Mouse (Mus musculus): Measurements from ENCODE around the gene Cfd.
"Not testable (repeated sequence)": the region's sequence is repeated elsewhere in the genome, so short reads cannot be mapped to it uniquely, and the experiment has no call there.

Cfd gene

DNA sequence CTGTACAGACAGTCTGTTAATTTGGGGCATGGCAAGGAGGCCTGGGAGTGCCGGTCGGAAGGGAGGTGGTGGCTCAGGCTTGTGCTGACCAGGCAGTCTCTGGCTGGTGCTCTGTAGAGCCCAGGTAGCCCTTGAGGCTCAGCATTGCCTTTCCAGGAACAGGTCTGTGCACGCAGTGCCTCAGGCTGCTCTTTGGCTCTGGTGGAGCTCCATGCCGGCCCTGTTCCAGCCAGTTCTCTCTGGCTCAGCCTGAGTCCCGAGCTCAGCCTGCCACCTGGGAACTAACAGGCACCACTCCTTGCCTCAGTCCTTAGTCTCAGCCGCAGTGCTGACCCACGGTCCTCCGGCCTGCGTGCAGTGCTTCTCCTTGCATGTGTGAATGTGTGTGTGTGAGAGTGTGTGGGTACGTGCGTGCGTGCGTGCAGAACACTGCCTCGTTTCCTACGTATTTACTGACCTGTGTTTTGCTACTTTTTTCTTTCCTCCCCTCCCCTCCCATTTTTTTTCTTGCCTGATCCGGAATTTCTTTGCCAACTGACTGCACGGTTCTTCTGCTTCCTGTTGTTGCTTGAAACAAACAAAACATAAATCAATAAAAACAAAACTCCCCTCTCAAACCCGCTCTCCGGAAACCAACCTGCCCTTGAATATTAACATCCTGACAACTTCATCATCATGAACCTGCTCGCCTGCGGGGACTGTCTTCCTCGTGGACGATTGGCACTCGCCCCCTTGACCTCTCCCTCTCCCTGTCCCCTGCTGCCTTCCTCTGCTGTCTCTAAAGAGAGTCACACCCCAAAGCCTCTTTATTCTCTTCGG, 29.2 kb upstream of the Cfd start:
- DNase-seq (ENCODE audit: low read depth) = no peak

DNA sequence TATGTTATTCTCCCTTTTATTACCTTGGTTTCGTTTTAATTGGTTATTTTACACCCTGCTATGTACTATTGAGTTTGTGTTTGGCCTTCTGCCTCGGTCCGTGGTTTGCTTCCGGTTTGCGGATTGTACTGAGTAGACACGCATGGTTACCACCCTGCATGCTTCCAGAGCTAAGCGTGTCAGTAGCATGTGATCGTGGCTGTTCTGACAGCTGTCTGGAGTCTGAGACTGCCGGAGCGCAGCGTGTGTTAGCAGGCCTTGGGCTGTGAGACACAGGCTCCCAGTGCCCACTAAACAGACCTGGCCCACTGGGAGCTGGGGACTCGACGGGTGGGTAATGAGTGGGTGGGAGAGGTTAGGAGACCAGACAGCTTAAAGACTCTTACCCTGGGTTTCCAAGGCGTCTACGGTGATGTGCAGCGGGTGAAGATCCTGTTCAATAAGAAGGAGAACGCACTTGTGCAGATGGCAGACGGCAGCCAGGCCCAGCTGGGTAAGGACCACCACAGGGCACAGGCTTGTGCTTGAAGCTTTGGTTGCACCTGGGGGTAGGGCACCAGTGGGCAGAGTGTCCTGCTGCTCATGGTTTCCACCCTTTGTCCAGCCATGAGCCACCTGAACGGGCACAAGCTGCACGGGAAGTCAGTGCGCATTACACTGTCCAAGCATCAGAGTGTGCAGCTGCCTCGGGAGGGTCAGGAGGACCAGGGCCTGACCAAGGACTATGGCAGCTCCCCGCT, 28.4 kb upstream of the Cfd start:
- no peak for DNase-seq (ENCODE audit: low read depth)

DNA sequence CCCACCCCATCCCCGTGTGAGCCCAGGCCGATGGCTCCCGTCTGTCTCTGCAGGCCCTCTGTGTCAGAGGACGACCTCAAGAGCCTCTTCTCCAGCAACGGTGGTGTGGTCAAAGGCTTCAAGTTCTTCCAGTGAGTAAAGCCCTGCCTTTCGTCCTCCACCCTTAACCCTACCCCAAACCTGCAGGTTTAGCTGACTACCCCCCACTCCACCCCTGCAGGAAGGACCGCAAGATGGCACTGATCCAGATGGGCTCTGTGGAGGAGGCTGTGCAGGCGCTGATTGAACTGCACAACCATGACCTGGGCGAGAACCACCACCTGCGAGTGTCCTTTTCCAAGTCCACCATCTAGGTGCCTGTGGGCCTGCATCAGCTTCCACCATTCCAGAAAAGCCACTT, 27.7 kb upstream of the Cfd start:
- DNase-seq (ENCODE audit: low read depth) = no peak

DNA sequence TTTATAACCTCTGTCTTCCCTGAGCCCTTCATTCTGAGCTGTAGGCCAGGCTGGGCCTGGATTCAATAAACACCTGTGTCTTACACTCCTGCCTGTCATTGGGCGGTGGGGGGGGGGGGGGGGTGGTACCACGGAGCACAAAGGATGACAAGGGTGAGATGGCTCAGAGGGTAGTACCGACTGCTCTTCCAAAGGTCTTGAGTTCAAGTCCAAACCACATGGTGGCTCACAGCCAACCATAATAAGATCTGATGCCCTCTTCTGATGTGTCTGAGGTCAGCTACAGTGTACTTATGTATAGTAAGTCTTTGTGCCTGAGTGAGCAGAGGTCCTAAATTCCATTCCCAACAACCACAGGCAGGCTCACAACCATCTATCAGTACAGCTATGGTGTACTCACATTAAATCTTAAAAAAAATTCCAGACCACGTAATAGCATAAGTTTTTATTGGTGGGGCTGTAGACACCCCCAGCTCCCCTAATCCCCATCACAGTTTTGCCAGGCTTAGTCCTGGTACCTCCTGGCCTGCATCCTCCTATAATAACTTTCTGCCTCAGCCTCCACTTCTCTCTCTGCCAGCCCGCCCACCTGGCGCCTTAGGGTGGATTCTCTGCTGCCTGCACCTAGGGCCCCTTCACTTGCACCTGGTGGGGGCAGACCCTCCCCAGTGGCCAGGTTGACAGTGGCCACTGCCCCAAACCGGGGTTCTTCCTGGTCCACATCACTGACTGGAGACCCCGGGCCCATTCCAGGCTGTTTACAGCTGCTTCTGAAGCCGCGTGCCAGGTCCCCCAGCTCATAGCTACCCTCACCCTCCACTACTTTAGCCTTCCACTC, 26.1 kb upstream of the Cfd start:
- DNase-seq (ENCODE audit: low read depth) = no peak

DNA sequence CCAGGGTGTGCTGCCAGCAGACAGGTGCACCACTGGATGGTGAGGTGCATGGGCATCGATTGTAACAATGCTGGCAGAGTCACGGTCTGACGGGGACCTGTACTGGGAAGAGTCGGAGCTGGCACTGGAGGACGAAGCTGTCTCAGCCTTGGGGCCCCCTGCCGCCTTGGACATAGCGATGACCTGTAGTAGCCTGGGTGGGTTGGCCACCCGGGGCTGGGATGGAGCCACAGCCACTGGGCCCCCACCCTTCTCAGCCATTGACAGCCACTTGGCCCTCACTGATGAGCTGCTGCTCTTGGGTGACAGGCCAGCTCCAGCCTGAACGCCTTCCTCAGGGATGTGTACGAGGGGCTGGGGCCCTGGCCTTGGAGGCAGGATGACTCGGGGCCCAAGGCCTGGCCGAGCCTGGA, 25.5 kb upstream of the Cfd start:
- no peak for DNase-seq (ENCODE audit: low read depth)

DNA sequence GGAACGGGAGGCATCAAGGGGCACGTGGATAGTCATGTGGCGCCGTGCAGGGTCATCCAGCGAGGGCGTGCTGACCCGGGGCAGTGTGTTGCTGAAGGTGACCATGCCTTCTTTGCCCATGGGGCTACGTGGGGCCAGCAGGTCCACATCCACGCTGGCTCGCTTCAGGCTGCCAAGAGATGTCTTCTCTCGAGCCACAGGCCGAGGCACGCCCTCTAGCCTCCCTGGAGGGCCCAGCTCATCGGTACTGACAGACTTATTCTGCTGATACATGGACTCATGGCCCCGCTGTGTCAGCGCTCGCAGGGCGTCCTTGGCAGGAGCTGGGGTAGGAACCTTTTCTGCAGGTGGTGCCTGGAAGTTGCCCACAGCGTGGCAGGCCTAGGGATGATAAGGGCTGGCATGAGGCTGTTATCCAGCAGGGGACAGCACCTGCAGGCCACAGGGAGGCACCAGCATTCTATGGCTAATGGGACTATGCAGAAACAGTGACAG, 24.8 kb upstream of the Cfd start:
- DNase-seq (ENCODE audit: low read depth) = no peak

DNA sequence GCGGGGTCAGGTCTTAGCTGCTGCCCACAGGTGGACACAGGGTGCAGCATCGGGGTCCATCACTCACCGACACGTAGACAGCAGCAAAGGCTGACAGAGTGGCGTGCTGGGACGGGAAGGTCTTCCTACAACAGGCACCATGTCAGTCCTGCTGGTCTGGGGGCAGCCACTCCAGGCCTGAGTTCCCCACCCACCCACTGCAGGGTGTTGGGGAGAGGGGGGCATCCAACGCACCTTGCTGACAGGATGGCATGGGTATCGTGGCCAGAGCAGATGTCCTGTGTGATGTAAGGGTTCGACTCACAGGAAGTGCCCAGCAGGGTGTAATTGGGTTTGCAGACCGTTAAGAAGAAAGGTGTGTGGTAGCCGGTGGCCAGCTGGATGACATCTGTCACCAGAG, 24.1 kb upstream of the Cfd start:
- no peak for DNase-seq (ENCODE audit: low read depth)

DNA sequence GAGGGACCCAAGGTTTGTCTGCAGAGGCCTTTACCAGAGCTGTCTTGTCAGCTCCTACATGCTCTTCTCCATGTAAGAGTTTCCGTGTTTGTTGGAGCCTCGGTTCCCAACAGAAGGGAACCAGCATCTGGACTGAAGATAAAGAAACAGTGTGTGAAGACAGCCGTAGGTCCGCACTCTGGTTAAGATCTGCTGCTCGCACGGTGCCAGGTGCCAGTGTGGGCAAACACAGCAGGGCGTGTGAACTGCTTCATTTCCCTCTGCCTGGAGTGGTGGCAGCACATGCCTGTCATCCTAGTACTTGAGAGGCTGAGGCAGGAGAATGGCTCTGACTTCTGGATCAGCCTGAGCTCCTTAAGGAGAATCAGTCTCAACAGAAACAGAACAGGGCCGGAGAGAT, 18.8 kb upstream of the Cfd start:
- DNase-seq (ENCODE audit: low read depth) = no peak

DNA sequence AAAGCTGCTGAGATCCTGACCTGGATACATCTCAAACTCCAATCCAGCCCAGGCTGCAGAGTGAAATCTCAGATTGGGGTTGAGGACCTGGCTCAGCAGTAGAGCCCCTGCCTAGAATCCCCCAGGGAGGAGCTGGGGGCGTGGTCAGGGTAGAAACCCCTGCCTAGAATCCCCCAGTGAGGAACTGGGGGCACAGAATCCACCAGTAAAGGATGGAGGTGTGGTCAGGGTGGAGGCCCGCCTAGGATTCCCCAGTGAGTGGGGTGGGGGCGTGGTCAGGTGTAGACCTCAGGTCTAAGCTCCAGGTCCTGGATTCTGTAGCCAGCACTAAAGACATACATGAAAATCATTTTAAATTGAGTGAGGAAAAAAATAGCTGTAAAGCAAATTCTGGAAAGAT, 17.8 kb upstream of the Cfd start:
- no peak for DNase-seq (ENCODE audit: low read depth)

DNA sequence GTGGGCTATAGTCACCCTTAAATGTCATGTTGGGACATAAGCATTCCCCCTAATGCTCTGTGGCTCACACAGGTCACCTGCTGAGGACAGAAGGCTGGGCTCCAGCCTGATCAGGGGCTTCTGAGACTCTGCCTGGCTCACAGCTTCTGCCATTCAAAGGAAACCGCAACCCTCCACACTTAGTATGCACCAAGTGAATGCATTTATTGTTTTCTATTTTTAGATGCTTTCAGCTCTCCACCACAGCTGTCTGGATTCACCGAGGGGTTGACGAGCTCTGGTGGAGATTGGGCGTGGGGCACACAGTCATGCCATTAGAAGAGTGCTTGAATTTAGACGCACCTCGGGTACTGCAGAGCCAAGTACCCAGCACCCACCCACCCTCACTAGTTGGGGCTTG, 17.3 kb upstream of the Cfd start:
- DNase-seq (ENCODE audit: low read depth) = no peak

DNA sequence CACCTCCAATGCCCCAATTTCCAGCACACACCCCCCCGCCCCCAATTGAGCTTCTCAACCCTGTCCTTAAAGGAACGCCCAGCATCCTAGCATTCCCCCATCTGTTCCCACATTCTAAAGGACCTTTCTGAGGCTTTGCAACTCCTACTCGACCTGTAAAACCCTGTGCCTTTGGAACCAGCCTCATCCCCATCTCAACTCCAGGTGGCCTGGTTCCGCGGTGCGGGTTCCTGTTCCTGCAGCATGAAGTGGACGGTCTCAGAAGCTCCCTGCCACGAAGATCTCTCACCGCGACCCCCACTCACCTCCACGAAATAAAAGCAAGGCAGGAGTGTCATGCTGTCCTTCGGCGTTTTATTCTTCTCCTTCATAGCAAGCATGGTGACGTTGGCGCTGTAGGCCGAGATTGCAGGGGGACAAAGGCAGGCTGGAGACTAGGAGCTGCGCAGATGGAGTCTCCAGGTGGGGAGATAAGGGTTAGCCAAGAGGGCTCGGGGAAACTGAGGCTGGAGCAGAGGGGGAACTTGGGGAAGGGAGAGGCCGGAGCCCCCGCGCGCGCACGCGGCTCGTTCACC, 16.9 kb upstream of the Cfd start:
- DNase-seq (ENCODE audit: low read depth) = no peak

DNA sequence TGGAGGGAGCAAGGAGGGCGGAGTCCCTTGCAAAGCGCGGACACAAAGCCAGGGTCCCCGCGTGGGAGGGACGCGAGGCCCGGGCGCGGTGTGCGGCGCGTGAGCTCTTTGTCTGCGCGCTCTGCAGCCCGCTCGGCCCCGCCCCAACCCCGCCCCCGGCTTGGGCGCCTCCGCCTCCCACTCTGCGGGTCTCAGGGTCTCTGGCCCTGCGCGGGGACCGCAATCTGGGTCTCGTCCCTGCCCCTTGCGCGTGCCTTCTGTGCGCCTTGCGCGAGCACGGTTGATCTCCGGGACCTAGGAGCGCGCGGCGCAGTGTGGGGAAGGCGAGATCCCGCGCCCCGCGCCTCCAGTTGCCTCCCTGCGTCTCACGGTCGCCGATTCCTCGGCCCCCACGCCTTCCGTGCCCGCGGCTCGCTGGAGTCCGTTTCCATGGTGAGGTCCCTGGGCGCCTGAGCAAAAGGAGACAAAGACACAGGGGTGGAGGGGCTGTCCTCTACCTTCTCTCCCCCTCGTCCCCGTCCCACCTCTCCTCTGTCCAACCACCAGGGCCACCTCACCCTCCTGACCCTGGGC, 16.3 kb upstream of the Cfd start, which contains the start of the genes Prtn3 and Plppr3:
Prtn3 (plus strand) TSS at position 187 of the 573 bp plus-strand sequence.
Plppr3 (minus strand) TSS at position 345 of the 573 bp plus-strand sequence.
- DNase-seq (ENCODE audit: low read depth) = no peak

DNA sequence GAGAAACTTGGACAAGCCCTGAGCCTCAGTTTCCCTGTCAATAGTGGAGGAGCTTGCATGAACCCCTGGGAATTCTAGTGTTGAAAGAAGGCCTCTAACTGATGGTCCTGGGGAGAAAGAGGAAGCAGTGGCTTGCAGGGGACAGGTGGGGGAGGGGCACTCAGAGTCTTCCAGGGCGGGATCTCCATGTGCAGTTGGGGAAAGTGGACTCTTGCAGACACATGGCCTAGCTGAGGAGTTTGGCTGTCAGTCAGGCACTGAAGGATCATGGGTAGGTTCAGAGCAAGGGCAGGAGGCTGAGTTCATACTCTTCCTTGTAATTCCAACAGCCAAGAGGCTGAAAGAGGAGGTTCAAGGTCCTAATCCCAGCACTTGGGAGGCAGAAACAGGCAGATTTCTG, 13.5 kb upstream of the Cfd start:
- DNase-seq (ENCODE audit: low read depth) = no peak

DNA sequence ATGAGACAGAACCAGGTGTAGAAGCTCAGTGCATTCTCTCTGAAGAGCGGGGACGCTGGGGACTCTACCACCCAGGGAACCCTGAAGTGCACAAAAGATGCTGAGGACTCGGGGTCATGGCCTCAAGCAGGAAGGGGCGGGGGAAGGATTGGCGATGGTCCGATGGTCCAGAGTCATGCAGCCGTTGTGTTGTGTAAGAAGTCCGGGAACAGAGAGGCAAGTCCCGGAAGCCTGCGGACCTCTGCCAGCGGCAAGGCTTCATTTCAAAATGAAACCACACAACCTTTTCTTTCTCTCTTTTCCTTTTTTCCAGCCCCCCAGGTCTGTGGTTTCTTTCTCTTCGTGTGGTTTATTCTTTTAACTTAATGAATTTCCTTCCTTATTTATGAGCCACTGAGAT, 12.9 kb upstream of the Cfd start:
- DNase-seq (ENCODE audit: low read depth) = no peak

DNA sequence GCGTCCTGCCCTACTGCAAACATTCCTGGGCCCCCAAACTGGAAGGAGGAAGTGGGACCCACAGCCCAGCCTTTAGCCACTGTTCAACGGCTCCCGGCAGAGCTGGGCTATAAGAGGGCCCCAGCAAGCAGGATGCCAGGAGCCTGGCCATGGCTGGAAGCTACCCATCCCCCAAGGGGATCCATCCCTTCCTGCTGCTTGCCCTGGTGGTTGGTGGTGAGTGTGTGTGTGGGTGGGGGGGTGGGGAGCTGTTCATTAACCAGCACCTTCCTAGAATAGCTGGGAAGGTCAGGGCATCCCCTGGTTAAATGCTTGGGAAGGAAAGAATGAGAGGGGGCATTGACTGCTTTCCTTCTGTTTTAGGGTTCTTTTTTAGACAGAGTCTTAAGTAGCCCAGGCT, 11.1 kb upstream of the Cfd start:
- DNase-seq (ENCODE audit: low read depth) = no peak

DNA sequence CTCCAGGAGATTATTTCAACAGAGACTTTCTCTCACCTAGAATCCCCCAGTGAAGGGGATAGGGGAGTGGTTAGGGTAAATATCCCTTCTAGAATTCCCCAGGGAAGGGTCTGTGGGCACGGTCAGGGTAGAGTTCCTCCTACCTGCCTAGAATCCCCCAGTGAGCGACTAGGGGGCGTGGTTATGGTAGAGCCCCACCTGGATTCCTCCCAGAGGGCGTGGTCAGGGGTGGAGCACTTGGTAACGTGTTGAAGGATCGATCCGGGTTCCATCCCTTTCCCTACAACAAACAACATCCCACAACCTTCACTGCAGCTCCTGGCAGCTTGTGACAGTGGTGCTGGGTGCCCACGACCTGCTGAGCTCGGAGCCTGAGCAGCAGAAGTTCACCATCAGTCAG, 9.9 kb upstream of the Cfd start:
- no peak for DNase-seq (ENCODE audit: low read depth)

DNA sequence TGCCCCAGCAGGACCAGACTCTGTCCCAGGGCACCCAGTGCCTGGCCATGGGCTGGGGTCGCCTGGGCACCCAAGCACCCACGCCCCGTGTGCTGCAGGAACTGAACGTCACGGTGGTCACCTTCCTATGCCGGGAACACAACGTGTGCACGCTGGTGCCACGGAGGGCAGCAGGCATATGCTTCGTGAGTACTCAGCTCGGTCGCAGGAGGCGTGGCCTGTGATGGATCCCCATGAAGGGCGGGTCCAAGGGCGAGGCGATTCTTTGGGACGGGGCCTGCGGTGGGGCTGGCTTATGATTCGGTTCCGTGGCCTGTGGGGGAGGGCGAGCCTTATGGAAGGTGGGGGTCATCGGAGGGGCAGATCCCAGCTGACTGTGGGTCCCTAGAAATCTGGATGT, 8.7 kb upstream of the Cfd start:
- no peak for DNase-seq (ENCODE audit: low read depth)

DNA sequence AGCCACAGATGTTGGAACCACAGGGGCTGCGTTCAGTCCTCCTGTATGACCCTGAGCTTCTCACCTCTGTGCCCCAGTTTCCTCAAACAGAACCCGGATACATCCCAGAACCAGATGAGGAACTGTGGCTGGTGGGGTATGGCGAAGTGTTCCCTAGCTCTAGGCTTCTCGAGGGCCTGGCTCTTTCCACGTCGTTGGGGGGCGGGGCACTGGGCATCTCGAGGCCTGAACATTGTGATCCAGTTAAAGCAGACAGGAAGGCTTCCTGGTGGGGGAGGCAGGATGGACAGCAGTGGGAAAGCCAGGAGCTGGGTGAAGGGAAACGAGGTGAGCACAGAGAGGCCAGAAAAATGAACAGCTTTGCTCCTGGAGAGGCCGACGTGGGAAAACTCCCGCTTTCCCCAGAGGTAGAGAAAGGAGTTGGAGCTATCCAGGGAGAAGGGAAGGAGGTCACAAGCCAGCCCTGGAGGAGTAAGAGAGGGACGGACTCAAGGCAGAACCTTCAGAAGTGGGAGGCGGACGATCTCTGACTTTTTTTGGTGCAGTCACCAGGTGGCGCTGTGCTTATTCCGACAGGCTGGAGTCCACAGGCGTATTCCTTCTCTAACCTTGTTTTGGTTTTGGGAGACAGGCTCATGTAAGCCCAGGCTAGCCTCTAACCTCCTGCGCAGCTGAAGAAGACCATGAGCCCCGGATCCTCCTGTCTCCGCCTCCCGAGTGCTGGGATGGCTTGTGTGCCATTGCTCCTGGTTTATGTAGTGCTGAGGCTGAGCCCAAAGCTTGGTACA, 7.2 kb upstream of the Cfd start:
- DNase-seq (ENCODE audit: low read depth) = peak; percentile 58

DNA sequence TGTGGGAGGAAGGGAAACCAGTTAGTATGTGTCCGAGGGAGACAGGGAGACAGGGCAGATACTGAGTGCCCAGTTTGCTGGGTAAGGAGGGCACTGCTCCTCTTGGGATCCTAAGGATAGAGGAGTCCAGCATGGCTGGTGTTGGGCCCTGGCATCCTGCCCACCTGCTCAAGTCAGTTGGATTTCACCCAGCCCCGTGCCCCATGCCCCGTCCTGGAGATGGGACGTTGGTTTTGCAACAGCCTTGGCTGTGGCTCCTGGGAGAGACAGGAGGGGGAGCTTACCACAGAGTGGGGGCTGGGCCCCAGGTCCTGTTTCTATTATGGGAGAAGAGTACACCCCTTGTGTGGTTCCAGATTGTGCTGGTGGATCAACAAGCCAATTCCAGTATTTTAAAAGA, 6.2 kb upstream of the Cfd start:
- DNase-seq (ENCODE audit: low read depth) = no peak

DNA sequence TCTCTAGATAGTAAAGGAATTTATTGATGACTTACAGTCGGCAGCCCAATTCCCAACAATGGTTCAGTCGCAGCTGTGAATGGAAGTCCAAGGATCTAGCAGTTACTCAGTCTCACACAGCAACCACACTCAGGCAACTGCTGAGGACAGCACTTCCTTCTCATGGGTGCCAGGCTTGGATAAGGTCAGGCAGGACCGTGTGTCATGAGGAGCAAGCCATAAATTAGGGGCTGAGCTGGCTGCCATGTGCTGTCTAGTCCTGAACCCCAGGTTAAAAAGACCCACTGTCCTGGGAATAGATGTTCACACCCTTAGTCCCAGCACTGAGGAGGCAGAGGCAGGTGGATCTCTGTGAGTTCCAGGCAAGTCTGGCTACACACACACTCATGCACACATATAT, 5.7 kb upstream of the Cfd start:
- DNase-seq (ENCODE audit: low read depth) = not testable (repeated sequence)

DNA sequence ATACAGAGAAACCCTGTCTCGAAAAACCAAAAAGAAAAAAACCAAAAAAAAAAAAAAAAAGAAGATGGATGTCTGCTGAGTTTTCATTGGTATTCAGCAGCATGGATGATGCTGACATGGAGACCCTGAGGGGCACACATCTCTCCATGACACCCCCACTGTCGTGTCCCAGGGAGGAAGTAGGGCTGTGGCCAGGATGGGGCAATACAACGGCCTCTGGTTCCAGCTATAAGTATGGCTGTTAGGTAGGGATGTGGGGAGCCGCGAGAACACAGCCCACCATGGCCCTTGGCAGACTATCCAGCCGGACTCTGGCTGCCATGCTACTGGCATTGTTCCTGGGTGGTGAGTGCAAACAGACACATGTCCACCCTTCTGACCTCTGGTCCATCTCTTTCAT, 4.6 kb upstream of the Cfd start, which contains the start of gene Elane:
Elane (plus strand) TSS at position 194 of the 400 bp plus-strand sequence.
- DNase-seq (ENCODE audit: low read depth) = no peak

Data from fibroblast of lung, adult 2 months (primary cell).